Mouse (Mus musculus) stomach, embryonic 14.5 days (tissue): ENCODE measurements around the gene Kcne1. TPM values are rescaled to one million over a fixed set of nuclear protein-coding genes. Genes with fewer than 3 reads are reported as not detected.

Source experiments
- polyA plus RNA-seq: library from polyadenylated mRNA; unstranded; fragments of >200 nt; fragmentation: Nextera tagmentation; extraction: Ambion mirVana; gene quantifications from 2 replicates; pipeline ENCODE4 v1.2.1, GENCODE M21; 2014

The Kcne1 gene
- polyA plus RNA-seq, 1 experiment from 2014 or later: 0.07 TPM

Other genes with a start within 250 kb of the Kcne1 start
- gene Kcne2, start 67.1 kb downstream of the Kcne1 start, polyA plus RNA-seq: 1.8 and 2.2 TPM in 2 replicates
- 143 and 151 TPM in 2 replicates for gene Smim11, start 58.2 kb downstream of the Kcne1 start, polyA plus RNA-seq
- gene Fam243, start 38.0 kb downstream of the Kcne1 start, polyA plus RNA-seq: 0.08 TPM in 1 of 2 replicates, not detected in the other
- 21.2 and 22.8 TPM in 2 replicates for gene Rcan1, start 111.4 kb upstream of the Kcne1 start, polyA plus RNA-seq
- 9.2 and 13.0 TPM in 2 replicates for gene Clic6, start 126.3 kb upstream of the Kcne1 start, polyA plus RNA-seq